Mouse (Mus musculus): Measurements from ENCODE around the gene Hdac2. TPM values are rescaled to one million over a fixed set of nuclear protein-coding genes. Genes with fewer than 3 reads are reported as not detected.

The Hdac2 gene
- polyA plus RNA-seq (2014; fragmentation: Nextera tagmentation; extraction: Ambion mirVana) = 412 and 465 TPM in 2 replicates

- ATAC-seq (ENCODE audit: low read depth) = peak; percentile 97
- Histone ChIP-seq H3K4me3 (ENCODE audit: low read depth, low read length) (peak within 1 kb of the TSS; percentile 99), H3K9ac (replicated peaks; ENCODE audit: low read depth, low read length) (peak within 1 kb of the TSS; percentile 88), H3K27me3 (ENCODE audit: control insufficient read depth, insufficient read depth, low read length) (no peaks in the 10 kb centered on the region), H3K27ac (ENCODE audit: low read depth, low read length) (peak within 1 kb of the TSS; percentile 98), H3K4me2 (ENCODE audit: low read depth, low read length) (peak within 1 kb of the TSS; percentile 66), H3K4me1 (ENCODE audit: control insufficient read depth, insufficient read depth, low read length) (peaks cover 13% of the 10 kb centered on the region; the same call in 1 of the 2 replicates), H3K36me3 (ENCODE audit: control insufficient read depth, insufficient read depth, low read length) (no peaks in the 10 kb centered on the region), H3K9me3 (ENCODE audit: control insufficient read depth, low read length) (no peaks in the 10 kb centered on the region)
- WGBS = under 1% methylated on average over 62 of the region's 67 CpGs
Observed at GRCm38 (mm10) chr10:36974086-36974675, at the start of gene Hdac2. Gene Hdac2, plus strand, starts transcription at chr10:36974544.

GRCm38 (mm10) chr10:36928212-36928611 lies 46.1 kb upstream of the Hdac2 start:
- H3K27me3 ChIP-seq (ENCODE audit: control insufficient read depth, insufficient read depth, low read length) = no peaks in the 10 kb centered on the region
- 76% methylated on average over 3 of the region's 3 CpGs for WGBS
- H3K36me3 ChIP-seq (ENCODE audit: control insufficient read depth, insufficient read depth, low read length) = no peaks in the 10 kb centered on the region
- H3K27ac ChIP-seq (ENCODE audit: low read depth, low read length) = no peak overlapping the region
- no peak for ATAC-seq (ENCODE audit: low read depth)
- H3K4me1 ChIP-seq (ENCODE audit: control insufficient read depth, insufficient read depth, low read length) = no peaks in the 10 kb centered on the region
- no peak overlapping the region for H3K4me3 ChIP-seq (ENCODE audit: low read depth, low read length)
- no peak overlapping the region for H3K4me2 ChIP-seq (ENCODE audit: low read depth, low read length)
- H3K9me3 ChIP-seq (ENCODE audit: control insufficient read depth, low read length) = no peaks in the 10 kb centered on the region
- no peak overlapping the region for H3K9ac ChIP-seq (replicated peaks; ENCODE audit: low read depth, low read length)

- Histone ChIP-seq H3K4me3 (ENCODE audit: low read depth, low read length) (no peak overlapping the region), H3K36me3 (ENCODE audit: control insufficient read depth, insufficient read depth, low read length) (no peaks in the 10 kb centered on the region), H3K27ac (ENCODE audit: low read depth, low read length) (no peak overlapping the region), H3K27me3 (ENCODE audit: control insufficient read depth, insufficient read depth, low read length) (no peaks in the 10 kb centered on the region), H3K9ac (replicated peaks; ENCODE audit: low read depth, low read length) (no peak overlapping the region), H3K4me1 (ENCODE audit: control insufficient read depth, insufficient read depth, low read length) (no peaks in the 10 kb centered on the region), H3K9me3 (ENCODE audit: control insufficient read depth, low read length) (no peaks in the 10 kb centered on the region), H3K4me2 (ENCODE audit: low read depth, low read length) (no peak overlapping the region)
- ATAC-seq (ENCODE audit: low read depth) = no peak
- 86% methylated on average over 5 of the region's 5 CpGs for WGBS
Observed at GRCm38 (mm10) chr10:36935863-36936262, 38.5 kb upstream of the Hdac2 start.

- Histone ChIP-seq H3K4me2 (ENCODE audit: low read depth, low read length) (no peak overlapping the region), H3K27me3 (ENCODE audit: control insufficient read depth, insufficient read depth, low read length) (no peaks in the 10 kb centered on the region), H3K9ac (replicated peaks; ENCODE audit: low read depth, low read length) (no peak overlapping the region), H3K36me3 (ENCODE audit: control insufficient read depth, insufficient read depth, low read length) (no peaks in the 10 kb centered on the region), H3K27ac (ENCODE audit: low read depth, low read length) (no peak overlapping the region), H3K4me1 (ENCODE audit: control insufficient read depth, insufficient read depth, low read length) (no peaks in the 10 kb centered on the region), H3K9me3 (ENCODE audit: control insufficient read depth, low read length) (no peaks in the 10 kb centered on the region), H3K4me3 (ENCODE audit: low read depth, low read length) (no peak overlapping the region)
- 74% methylated on average over 2 of the region's 2 CpGs for WGBS
- no peak for ATAC-seq (ENCODE audit: low read depth)
Observed at GRCm38 (mm10) chr10:36936271-36936670, 38.1 kb upstream of the Hdac2 start.

GRCm38 (mm10) chr10:36951742-36952141 lies 22.6 kb upstream of the Hdac2 start:
- H3K36me3 ChIP-seq (ENCODE audit: control insufficient read depth, insufficient read depth, low read length) = no peaks in the 10 kb centered on the region
- H3K4me2 ChIP-seq (ENCODE audit: low read depth, low read length) = no peak overlapping the region
- no peaks in the 10 kb centered on the region for H3K4me1 ChIP-seq (ENCODE audit: control insufficient read depth, insufficient read depth, low read length)
- H3K27ac ChIP-seq (ENCODE audit: low read depth, low read length) = no peak overlapping the region
- 84% methylated on average over 2 of the region's 2 CpGs for WGBS
- H3K27me3 ChIP-seq (ENCODE audit: control insufficient read depth, insufficient read depth, low read length) = no peaks in the 10 kb centered on the region
- H3K9me3 ChIP-seq (ENCODE audit: control insufficient read depth, low read length) = no peaks in the 10 kb centered on the region
- no peak for ATAC-seq (ENCODE audit: low read depth)
- H3K4me3 ChIP-seq (ENCODE audit: low read depth, low read length) = no peak overlapping the region
- no peak overlapping the region for H3K9ac ChIP-seq (replicated peaks; ENCODE audit: low read depth, low read length)

GRCm38 (mm10) chr10:36952622-36953021 lies 21.7 kb upstream of the Hdac2 start:
- 86% methylated on average over 2 of the region's 2 CpGs for WGBS
- no peak overlapping the region for H3K9ac ChIP-seq (replicated peaks; ENCODE audit: low read depth, low read length)
- no peak overlapping the region for H3K4me2 ChIP-seq (ENCODE audit: low read depth, low read length)
- no peaks in the 10 kb centered on the region for H3K36me3 ChIP-seq (ENCODE audit: control insufficient read depth, insufficient read depth, low read length)
- no peak overlapping the region for H3K27ac ChIP-seq (ENCODE audit: low read depth, low read length)
- no peak overlapping the region for H3K4me3 ChIP-seq (ENCODE audit: low read depth, low read length)
- no peaks in the 10 kb centered on the region for H3K4me1 ChIP-seq (ENCODE audit: control insufficient read depth, insufficient read depth, low read length)
- ATAC-seq (ENCODE audit: low read depth) = no peak
- no peaks in the 10 kb centered on the region for H3K27me3 ChIP-seq (ENCODE audit: control insufficient read depth, insufficient read depth, low read length)
- H3K9me3 ChIP-seq (ENCODE audit: control insufficient read depth, low read length) = no peaks in the 10 kb centered on the region

GRCm38 (mm10) chr10:36959563-36960110 lies 14.7 kb upstream of the Hdac2 start:
- H3K9ac ChIP-seq (replicated peaks; ENCODE audit: low read depth, low read length) = no peak overlapping the region
- H3K27ac ChIP-seq (ENCODE audit: low read depth, low read length) = no peak overlapping the region
- no peak overlapping the region for H3K4me3 ChIP-seq (ENCODE audit: low read depth, low read length)
- no peaks in the 10 kb centered on the region for H3K9me3 ChIP-seq (ENCODE audit: control insufficient read depth, low read length)
- H3K4me2 ChIP-seq (ENCODE audit: low read depth, low read length) = no peak overlapping the region
- H3K27me3 ChIP-seq (ENCODE audit: control insufficient read depth, insufficient read depth, low read length) = no peaks in the 10 kb centered on the region
- H3K4me1 ChIP-seq (ENCODE audit: control insufficient read depth, insufficient read depth, low read length) = no peaks in the 10 kb centered on the region
- H3K36me3 ChIP-seq (ENCODE audit: control insufficient read depth, insufficient read depth, low read length) = no peaks in the 10 kb centered on the region
- peak; percentile 44; the same call in 1 of the 2 replicates for ATAC-seq (ENCODE audit: low read depth)
- 85% methylated on average over 1 of the region's 1 CpGs for WGBS

- H3K27ac ChIP-seq (ENCODE audit: low read depth, low read length) = no peak overlapping the region
- no peaks in the 10 kb centered on the region for H3K36me3 ChIP-seq (ENCODE audit: control insufficient read depth, insufficient read depth, low read length)
- ATAC-seq (ENCODE audit: low read depth) = no peak
- no peak overlapping the region for H3K4me3 ChIP-seq (ENCODE audit: low read depth, low read length)
- H3K4me2 ChIP-seq (ENCODE audit: low read depth, low read length) = no peak overlapping the region
- no peaks in the 10 kb centered on the region for H3K27me3 ChIP-seq (ENCODE audit: control insufficient read depth, insufficient read depth, low read length)
- H3K4me1 ChIP-seq (ENCODE audit: control insufficient read depth, insufficient read depth, low read length) = no peaks in the 10 kb centered on the region
- WGBS = 69% methylated on average over 2 of the region's 2 CpGs
- no peak overlapping the region for H3K9ac ChIP-seq (replicated peaks; ENCODE audit: low read depth, low read length)
- no peaks in the 10 kb centered on the region for H3K9me3 ChIP-seq (ENCODE audit: control insufficient read depth, low read length)
Observed at GRCm38 (mm10) chr10:36964406-36964805, 9.9 kb upstream of the Hdac2 start.

GRCm38 (mm10) chr10:36974676-36975520 lies 554 bp downstream of the Hdac2 start:
- H3K36me3 ChIP-seq (ENCODE audit: control insufficient read depth, insufficient read depth, low read length) = no peaks in the 10 kb centered on the region
- WGBS = under 1% methylated on average over 55 of the region's 63 CpGs
- ATAC-seq (ENCODE audit: low read depth) = peak; percentile 78
- no peaks in the 10 kb centered on the region for H3K9me3 ChIP-seq (ENCODE audit: control insufficient read depth, low read length)
- peak overlapping the region; percentile 98 for H3K27ac ChIP-seq (ENCODE audit: low read depth, low read length)
- peaks cover 13% of the 10 kb centered on the region; the same call in 1 of the 2 replicates for H3K4me1 ChIP-seq (ENCODE audit: control insufficient read depth, insufficient read depth, low read length)
- peak overlapping the region; percentile 88 for H3K9ac ChIP-seq (replicated peaks; ENCODE audit: low read depth, low read length)
- no peaks in the 10 kb centered on the region for H3K27me3 ChIP-seq (ENCODE audit: control insufficient read depth, insufficient read depth, low read length)
- peak overlapping the region; percentile 99 for H3K4me3 ChIP-seq (ENCODE audit: low read depth, low read length)
- peak overlapping the region; percentile 48 for H3K4me2 ChIP-seq (ENCODE audit: low read depth, low read length)
